Mouse (Mus musculus) brain, embryonic 14.5 days (tissue): ENCODE data around the gene Scaf8.

Source experiments
- CTCF ChIP-seq: fragments of 200-500 bp; IDR thresholded peaks from 2 replicates; pipeline ENCODE4 v1.5.1; 2012; ENCODE audit warnings: inconsistent platforms, mild to moderate bottlenecking, moderate library complexity, borderline replicate concordance; ENCODE audit not compliant: insufficient read depth, insufficient read length; ENCODE audit errors: extremely low read depth
- POLR2A ChIP-seq: fragments of 200-500 bp; IDR thresholded peaks from 2 replicates; pipeline ENCODE4 v1.6.1; 2012; ENCODE audit warnings: mild to moderate bottlenecking, inconsistent platforms, borderline replicate concordance; ENCODE audit not compliant: poor library complexity, insufficient read depth, insufficient read length, severe bottlenecking; ENCODE audit errors: extremely low read depth

DNA sequence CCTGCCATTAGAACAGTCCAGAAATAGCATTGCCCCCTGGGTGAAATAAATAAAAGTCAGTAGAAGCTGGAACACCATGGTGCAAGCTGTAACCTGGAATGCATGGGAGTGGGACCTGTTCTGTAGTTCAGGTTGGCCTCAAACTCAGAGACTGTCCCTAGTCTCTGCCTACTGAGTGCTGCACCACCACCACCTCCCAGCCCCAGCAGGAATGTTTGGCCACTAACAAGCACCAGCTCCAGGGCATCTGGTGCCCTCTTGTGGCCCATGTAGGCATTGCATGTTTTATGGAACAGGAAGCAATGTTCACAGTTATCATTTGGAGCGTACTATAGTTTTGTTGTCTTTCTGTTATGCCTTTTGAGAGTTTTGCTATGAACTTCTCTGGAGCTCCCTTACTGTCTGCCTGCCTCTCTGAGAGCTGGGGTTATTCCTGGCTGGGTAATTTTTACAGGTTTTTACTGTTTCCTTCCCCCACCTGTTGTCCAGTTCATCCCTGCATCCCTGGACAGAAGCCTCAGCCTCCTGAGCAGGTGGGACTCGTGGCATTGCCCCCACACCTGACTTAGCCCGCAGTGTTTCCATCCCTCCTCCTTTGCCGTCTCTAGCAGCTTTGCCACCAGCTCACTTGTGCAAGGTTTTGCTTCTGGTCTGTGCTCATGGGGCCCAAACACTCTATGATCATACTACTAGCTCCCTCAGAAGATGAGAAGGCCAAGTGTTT is 109.8 kb downstream of the Scaf8 start:
- peak; percentile 92 for TF ChIP-seq CTCF
- TF ChIP-seq POLR2A = no peak
